Mouse (Mus musculus) cerebellum, adult (tissue): ENCODE data around the gene Timeless.
"Not testable (repeated sequence)": the region's sequence is repeated elsewhere in the genome, so short reads cannot be mapped to it uniquely, and the experiment has no call there.

ENCODE experiments used
- ATAC-seq: cut with Nextera tagmentation; 2 replicates; pipeline ENCODE4 v1.9.2; 2017; ENCODE audit warnings: mild to moderate bottlenecking, moderate library complexity, mixed read lengths; ENCODE audit not compliant: insufficient number of reproducible peaks, low FRiP score, low TSS enrichment

Gene Timeless

GRCm38 (mm10) chr10:128283604-128284579 is 52.0 kb downstream of the Timeless start:
- ATAC-seq = peak; percentile 87

GRCm38 (mm10) chr10:128290594-128290993 is 58.7 kb downstream of the Timeless start:
- ATAC-seq = not testable (repeated sequence)

DNA sequence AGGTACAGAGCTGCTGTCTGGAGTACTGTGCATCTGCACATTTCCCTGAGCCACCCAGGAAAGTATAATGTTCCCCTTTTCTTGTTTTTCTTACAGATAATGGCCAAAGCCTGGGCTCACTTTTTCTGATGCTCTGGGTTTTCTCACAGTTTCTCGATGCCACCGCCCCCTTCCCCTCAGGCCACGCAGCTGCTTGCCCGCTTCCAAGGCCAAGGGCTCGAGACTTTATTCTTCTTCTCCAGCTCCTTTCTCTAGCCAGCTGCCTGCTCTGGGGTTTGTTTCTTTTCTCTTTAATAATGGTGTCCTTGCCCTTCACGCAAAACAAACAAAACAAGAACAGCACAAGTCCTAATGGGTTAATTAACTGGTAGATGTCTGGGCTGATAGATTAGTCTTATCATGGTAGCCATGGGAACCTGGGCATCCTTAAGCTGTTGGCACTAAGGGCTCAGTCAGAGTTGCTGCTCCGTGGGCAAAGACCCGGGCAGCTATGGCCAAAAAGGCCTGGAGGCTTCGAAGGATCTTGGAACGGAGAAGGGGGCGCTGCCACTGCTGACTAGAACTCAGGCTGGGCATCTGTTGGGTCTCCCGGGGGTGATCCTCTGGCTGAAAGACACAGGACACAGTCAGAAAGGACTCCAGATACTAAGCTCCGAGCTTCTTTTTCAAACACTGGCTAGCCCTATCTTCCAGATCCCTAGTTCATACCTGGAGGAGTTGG is 64.7 kb downstream of the Timeless start:
- ATAC-seq = no peak

DNA sequence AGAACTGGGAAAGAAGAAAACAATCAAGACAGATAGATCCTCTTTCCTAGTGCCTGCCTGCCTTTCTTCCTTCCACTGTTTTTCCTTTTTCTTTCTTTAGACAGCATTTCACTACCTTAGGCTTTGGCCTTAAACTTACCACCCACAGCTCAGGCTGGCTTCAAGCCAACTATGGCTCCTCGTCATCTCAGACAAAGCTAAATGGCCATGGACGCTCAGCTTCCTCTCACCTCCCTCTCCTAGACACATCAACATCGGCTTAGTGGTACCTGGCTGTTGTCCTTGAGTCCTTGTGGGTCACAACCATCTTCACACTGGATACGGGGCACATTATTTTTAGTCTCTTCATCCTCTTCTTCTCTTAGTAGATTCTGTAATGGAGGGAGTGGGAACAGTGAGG is 65.4 kb downstream of the Timeless start:
- ATAC-seq = 0 out of 2 replicates have a peak, but pooled peaks have one; percentile 54

DNA sequence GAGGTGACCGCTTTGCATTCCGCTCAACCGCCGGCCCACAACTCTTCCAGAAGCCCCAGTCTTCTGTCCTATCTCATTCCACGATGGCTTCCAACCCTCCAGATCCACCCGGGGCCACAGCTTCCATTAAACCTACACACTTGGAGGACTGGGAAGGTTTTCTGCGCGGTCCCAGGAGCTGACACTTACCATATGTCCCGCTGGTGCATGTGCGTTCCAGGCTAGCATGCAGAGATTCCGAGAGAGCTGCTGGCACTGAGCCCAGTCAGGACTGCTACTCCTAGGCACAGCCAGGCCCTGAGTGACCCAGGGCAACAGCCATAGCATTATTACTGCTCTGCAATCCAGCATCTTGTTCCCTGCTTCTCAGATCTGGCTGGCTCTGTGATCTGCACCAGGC is 65.8 kb downstream of the Timeless start:
- ATAC-seq = peak; percentile 36; the same call in 1 of the 2 replicates

GRCm38 (mm10) chr10:128298243-128298642 is 66.4 kb downstream of the Timeless start:
- no peak for ATAC-seq

GRCm38 (mm10) chr10:128298702-128299171 is 66.9 kb downstream of the Timeless start, which contains the start of gene Il23a:
TSS of gene Il23a (minus strand) at chr10:128298752.
- ATAC-seq = no peak

- no peak for ATAC-seq
Measured at GRCm38 (mm10) chr10:128302357-128302756, 70.5 kb downstream of the Timeless start.
